Mouse (Mus musculus) stomach, embryonic 14.5 days (tissue): ENCODE measurements at regions not wholly inside any gene's neighbourhood (a gene's known extent, or its start where the extent isn't known, plus 50 kb on each side); places are given as distances from the start of the nearest gene placed in this dataset.

Experiments used
- ATAC-seq: fragments of 200-750 bp; cut with Nextera tagmentation; 2 replicates; pipeline ENCODE4 v1.8.0; 2017; ENCODE audit warnings: low read depth, moderate TSS enrichment; ENCODE audit not compliant: insufficient number of reproducible peaks, insufficient read depth, low FRiP score
- H3K27ac ChIP-seq: fragments of 300-500 bp; sonication (generic); 2 replicates; pipeline ENCODE4 v1.5.1; 2014; ENCODE audit warnings: mild to moderate bottlenecking, low read length, moderate library complexity, mixed read lengths
- H3K27me3 ChIP-seq: fragments of 300-500 bp; sonication (generic); 2 replicates; pipeline ENCODE4 v1.6.1; 2014; ENCODE audit warnings: low read length, control low read depth, mixed read lengths; ENCODE audit not compliant: control insufficient read depth, insufficient read depth
- H3K36me3 ChIP-seq: fragments of 300-500 bp; sonication (generic); 2 replicates; pipeline ENCODE4 v1.6.1; 2014; ENCODE audit warnings: mild to moderate bottlenecking, control low read depth, low read length, moderate library complexity, mixed read lengths; ENCODE audit not compliant: control insufficient read depth, insufficient read depth
- H3K4me1 ChIP-seq: fragments of 300-500 bp; sonication (generic); 2 replicates; pipeline ENCODE4 v1.6.1; 2014; ENCODE audit warnings: low read length, control low read depth, mixed read lengths; ENCODE audit not compliant: control insufficient read depth, insufficient read depth
- H3K4me2 ChIP-seq: fragments of 300-500 bp; sonication (generic); replicated peaks from 2 replicates; pipeline ENCODE4 v1.6.1; 2014; ENCODE audit warnings: low read depth, low read length, control low read depth
- H3K4me3 ChIP-seq: fragments of 300-500 bp; sonication (generic); 2 replicates; pipeline ENCODE4 v1.5.1; 2014; ENCODE audit warnings: low read depth, low read length, control low read depth
- H3K9ac ChIP-seq: fragments of 300-500 bp; sonication (generic); replicated peaks from 2 replicates; pipeline ENCODE4 v1.6.1; 2014; ENCODE audit warnings: low read depth, mild to moderate bottlenecking, control low read depth, low read length, moderate library complexity, mixed read lengths
- H3K9me3 ChIP-seq: fragments of 300-500 bp; sonication (generic); 2 replicates; pipeline ENCODE4 v1.6.1; 2016; ENCODE audit warnings: low read depth, low read length, control low read depth; ENCODE audit not compliant: control insufficient read depth
- WGBS: fragments of 180-500 bp; shearing (Covaris S2); extraction: QIAGEN DNeasy Blood & Tissue Kit; methylation state at CpG from one replicate; pipeline ENCODE4 v1.1.7; 2014; 5-methylcytosine and 5-hydroxymethylcytosine counted together

DNA sequence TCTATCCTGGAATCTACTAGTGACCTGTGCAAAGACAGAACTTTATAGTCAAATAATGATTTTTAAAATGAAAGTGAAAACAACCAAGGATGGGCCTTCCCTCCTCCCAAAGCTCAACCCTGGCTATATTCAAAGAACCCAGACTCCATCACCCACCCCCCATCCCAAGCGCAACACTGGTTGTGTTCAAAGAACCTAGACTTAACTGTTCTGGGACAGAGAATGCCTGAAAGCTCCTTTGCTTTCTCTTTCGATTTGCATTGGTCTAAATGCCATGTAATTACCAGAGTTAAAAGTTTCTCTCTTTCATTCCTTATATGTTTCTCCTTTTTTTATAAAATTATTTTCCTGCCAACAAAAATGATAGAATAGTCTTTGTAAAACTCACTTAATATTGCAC, 98.6 kb upstream of the Samsn1 start:
- WGBS, result 93% methylated on average over 2 of the region's 2 CpGs
- Histone ChIP-seq H3K4me3 (no peak overlapping the region), H3K4me1 (no peaks in the 10 kb centered on the region), H3K9ac (no peak overlapping the region), H3K27ac (no peak overlapping the region), H3K4me2 (no peak overlapping the region), H3K27me3 (no peaks in the 10 kb centered on the region), H3K36me3 (no peaks in the 10 kb centered on the region), H3K9me3 (no peaks in the 10 kb centered on the region)
- no peak for ATAC-seq

DNA sequence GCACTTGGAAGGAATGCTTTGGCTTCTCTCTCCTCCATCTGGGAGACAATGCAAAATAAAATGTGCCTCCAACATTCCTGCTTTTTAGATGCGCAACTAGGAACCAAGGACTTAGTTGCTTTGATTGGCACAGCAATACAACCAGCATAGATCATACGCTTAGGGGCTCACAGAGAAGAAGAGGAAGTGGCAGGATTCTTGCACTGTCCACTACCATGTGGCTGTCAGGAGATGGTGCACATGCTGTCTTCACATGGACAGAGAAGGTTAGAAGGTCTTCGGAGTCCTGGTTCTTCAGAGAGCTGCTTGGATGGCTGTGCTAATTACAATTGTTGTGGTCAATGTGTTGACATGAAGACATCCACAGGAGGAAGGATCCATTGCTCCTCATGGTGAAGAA, 88.3 kb upstream of the Samsn1 start:
- Histone ChIP-seq H3K27me3 (no peaks in the 10 kb centered on the region), H3K27ac (no peak overlapping the region), H3K4me2 (no peak overlapping the region), H3K9me3 (no peaks in the 10 kb centered on the region), H3K36me3 (no peaks in the 10 kb centered on the region), H3K4me1 (no peaks in the 10 kb centered on the region), H3K4me3 (no peak overlapping the region), H3K9ac (no peak overlapping the region)
- WGBS, result 95% methylated on average over 3 of the region's 3 CpGs
- no peak for ATAC-seq

DNA sequence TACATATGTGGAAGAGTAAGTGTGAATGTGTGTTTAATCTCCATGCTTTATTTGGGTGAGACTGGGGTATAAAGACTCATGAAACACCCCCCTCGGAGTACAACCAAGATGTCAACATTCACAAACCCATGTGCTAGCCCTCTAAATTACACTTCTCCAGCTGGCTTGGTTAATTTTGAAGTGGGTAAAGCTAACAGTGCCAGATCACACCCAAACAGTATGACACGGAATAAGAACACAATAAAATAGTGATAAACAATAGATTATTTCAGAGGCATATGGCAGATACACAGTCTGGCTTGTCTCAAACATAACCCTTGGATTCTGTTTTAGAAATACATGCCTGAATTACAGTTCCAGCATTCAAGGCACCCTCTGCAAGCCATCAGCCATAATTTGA, 86.4 kb upstream of the Samsn1 start:
- Histone ChIP-seq H3K4me1 (no peaks in the 10 kb centered on the region), H3K4me3 (no peak overlapping the region), H3K9me3 (no peaks in the 10 kb centered on the region), H3K9ac (no peak overlapping the region), H3K27me3 (no peaks in the 10 kb centered on the region), H3K4me2 (no peak overlapping the region), H3K36me3 (no peaks in the 10 kb centered on the region), H3K27ac (no peak overlapping the region)
- 49% methylated on average over 2 of the region's 2 CpGs for WGBS
- ATAC-seq, result no peak

DNA sequence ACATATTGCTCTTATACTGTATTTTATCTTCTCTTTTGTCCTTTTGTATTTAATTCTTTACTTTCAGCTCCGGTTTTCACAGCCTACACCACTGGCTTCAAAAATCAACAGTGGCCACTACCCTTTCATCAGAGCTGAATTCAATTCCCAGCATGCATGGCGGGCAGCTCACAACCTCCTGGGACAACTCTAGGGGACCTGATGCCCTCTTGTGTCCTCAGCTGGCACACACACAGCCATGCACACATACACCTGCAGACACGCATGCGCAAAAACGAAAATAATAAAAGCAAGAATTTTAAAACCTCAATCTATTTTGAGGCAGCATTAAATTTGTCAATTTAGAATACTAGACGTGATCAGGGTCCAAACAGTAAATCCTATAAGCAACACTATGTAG, 82.6 kb upstream of the Samsn1 start:
- no peaks in the 10 kb centered on the region for H3K27me3 ChIP-seq
- 91% methylated on average over 6 of the region's 6 CpGs for WGBS
- H3K4me1 ChIP-seq, result no peaks in the 10 kb centered on the region
- no peaks in the 10 kb centered on the region for H3K9me3 ChIP-seq
- ATAC-seq, result no peak
- no peak overlapping the region for H3K4me2 ChIP-seq
- no peaks in the 10 kb centered on the region for H3K36me3 ChIP-seq
- no peak overlapping the region for H3K27ac ChIP-seq
- no peak overlapping the region for H3K4me3 ChIP-seq
- H3K9ac ChIP-seq, result no peak overlapping the region

DNA sequence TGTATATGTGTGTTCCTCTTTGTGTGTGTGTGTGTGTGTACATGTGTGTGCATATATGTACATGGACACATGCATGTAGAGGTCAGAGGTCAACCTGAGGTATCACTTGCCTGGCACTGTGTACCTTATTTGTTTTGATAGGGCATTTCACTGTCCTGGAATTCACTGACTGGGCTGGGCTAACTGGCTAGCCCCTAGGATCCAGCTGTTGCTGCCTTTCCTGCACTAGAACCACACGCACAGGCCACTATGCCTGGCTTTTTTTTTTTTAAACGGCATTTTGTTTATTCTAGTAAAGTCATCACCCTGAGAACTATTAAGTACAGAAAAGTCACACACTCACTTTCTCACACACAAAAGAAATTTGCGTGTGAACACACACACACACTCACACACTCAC, 79.7 kb upstream of the Samsn1 start:
- Histone ChIP-seq H3K4me1 (no peaks in the 10 kb centered on the region), H3K9ac (no peak overlapping the region), H3K9me3 (no peaks in the 10 kb centered on the region), H3K27me3 (no peaks in the 10 kb centered on the region), H3K27ac (no peak overlapping the region), H3K4me3 (no peak overlapping the region), H3K4me2 (no peak overlapping the region), H3K36me3 (no peaks in the 10 kb centered on the region)
- ATAC-seq, result no peak
- 62% methylated on average over 3 of the region's 3 CpGs for WGBS

DNA sequence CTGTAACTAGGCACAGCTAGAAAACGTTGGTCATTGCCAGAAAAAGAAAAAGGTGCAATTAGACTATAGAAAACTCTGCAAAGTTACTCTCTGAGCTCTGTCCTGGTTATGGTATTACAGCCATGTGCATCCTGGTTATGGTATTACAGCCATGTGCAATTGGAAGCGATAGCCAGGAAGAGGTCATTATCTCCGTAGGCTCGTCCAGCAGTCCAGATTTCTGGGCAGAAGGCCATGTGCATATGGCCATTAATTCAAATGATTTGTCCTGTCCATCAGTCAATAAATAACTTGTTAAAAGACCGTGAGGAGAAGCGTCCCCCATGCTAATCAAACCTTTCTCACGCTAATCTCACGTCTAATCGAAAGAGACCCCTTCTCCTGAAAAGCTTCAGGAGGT, 75.7 kb upstream of the Samsn1 start:
- no peaks in the 10 kb centered on the region for H3K9me3 ChIP-seq
- H3K4me2 ChIP-seq, result no peak overlapping the region
- no peak overlapping the region for H3K9ac ChIP-seq
- no peaks in the 10 kb centered on the region for H3K4me1 ChIP-seq
- H3K27ac ChIP-seq, result no peak overlapping the region
- H3K4me3 ChIP-seq, result no peak overlapping the region
- no peak for ATAC-seq
- H3K36me3 ChIP-seq, result no peaks in the 10 kb centered on the region
- 79% methylated on average over 9 of the region's 9 CpGs for WGBS
- H3K27me3 ChIP-seq, result no peaks in the 10 kb centered on the region

DNA sequence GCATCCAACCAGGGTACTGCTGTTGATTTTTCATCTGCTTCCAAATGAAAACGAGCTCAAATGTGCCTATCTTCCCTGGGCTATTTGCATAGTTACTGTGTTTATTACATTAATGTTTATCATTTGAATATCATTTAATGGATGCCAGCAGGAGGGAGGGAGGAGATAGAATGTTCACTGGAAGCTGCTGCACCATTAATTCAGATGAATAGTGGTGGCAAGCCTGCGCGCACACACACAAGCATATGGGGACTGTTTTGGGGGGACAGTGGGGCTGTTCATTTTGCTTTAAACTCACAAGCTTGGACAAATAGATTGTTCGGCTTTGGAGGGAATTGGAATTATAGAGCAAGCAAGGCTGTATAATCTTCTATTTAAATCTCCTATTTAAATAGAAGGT, 74.3 kb upstream of the Samsn1 start:
- no peak for ATAC-seq
- H3K27me3 ChIP-seq, result no peaks in the 10 kb centered on the region
- 79% methylated on average over 4 of the region's 4 CpGs for WGBS

DNA sequence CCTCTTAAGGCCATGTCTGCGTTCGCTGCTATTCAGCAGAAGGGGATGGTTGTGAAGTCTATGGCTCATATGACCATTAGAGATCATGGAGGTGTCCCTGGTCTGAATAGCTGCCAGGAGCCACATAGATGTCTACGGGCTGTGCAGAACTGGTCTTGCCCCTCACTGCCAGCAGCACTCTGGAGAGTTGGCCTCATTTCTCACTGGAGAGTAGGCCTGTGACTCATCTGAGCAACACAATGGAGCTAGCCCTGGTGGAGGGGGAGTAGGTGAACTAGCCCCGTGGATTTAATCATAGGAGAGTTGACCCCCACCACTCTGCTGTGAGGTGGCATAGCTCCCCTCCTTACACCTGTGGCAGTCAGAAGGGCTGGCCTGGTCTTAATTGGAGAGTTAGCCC, 63.3 kb upstream of the Samsn1 start:
- H3K4me1 ChIP-seq, result no peaks in the 10 kb centered on the region
- H3K4me3 ChIP-seq, result no peak overlapping the region
- ATAC-seq, result no peak
- H3K36me3 ChIP-seq, result no peaks in the 10 kb centered on the region
- H3K27me3 ChIP-seq, result no peaks in the 10 kb centered on the region
- H3K9ac ChIP-seq, result no peak overlapping the region
- H3K9me3 ChIP-seq, result no peaks in the 10 kb centered on the region
- WGBS, result 93% methylated on average over 4 of the region's 4 CpGs
- H3K27ac ChIP-seq, result no peak overlapping the region
- H3K4me2 ChIP-seq, result no peak overlapping the region

More for the DNA sequence above, 74.3 kb upstream of the Samsn1 start:
- Histone ChIP-seq H3K27ac (no peak overlapping the region), H3K4me3 (no peak overlapping the region), H3K9me3 (no peaks in the 10 kb centered on the region), H3K4me2 (no peak overlapping the region), H3K4me1 (no peaks in the 10 kb centered on the region), H3K36me3 (no peaks in the 10 kb centered on the region), H3K9ac (no peak overlapping the region)

DNA sequence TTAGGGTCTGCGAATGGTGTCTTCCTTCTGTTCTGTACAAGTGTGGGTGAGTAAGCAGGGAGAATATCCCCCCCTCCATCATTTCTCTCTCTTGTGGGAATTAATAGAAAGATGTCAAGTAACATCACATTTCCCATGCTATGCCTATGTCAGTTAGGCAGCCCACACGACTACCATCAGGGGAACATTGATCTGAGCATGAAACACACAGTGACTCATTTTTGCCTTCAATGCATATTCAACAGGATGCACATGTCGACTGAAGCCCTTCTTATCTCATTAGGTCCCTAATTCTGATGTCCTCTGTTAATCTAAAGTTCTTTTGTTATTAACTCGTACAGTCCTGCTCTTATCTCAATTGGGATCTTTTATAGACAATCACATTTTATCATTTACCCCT, 60.4 kb upstream of the Samsn1 start:
- no peaks in the 10 kb centered on the region for H3K27me3 ChIP-seq
- no peak overlapping the region for H3K4me3 ChIP-seq
- H3K4me1 ChIP-seq, result no peaks in the 10 kb centered on the region
- H3K27ac ChIP-seq, result no peak overlapping the region
- H3K36me3 ChIP-seq, result no peaks in the 10 kb centered on the region
- H3K9me3 ChIP-seq, result no peaks in the 10 kb centered on the region
- WGBS, result 78% methylated on average over 4 of the region's 4 CpGs
- no peak overlapping the region for H3K9ac ChIP-seq
- H3K4me2 ChIP-seq, result no peak overlapping the region
- no peak for ATAC-seq
